Mouse (Mus musculus): ENCODE data around the gene AC131692.1. TPM values are rescaled to one million over a fixed set of nuclear protein-coding genes. Genes with fewer than 3 reads are reported as not detected.
"Not testable (repeated sequence)": the region's sequence is repeated elsewhere in the genome, so short reads cannot be mapped to it uniquely, and the experiment has no call there.

The AC131692.1 gene
- total RNA-seq, 2 experiments from 2014 or later: not detected

GRCm38 (mm10) chr19:6105586-6105985 is 11.4 kb downstream of the AC131692.1 start, which contains the start of gene Naaladl1:
Gene Naaladl1, plus strand, starts transcription at chr19:6105782.
- intact Hi-C loops (cut with DNase I): no loop called here
- DNase-seq (ENCODE audit: low spot score in 2 of 2): no peak

GRCm38 (mm10) chr19:6113116-6113515 is 18.9 kb downstream of the AC131692.1 start:
- no peak for DNase-seq (ENCODE audit: low spot score in 2 of 2)
- intact Hi-C loops (cut with DNase I): no loop called here

DNA sequence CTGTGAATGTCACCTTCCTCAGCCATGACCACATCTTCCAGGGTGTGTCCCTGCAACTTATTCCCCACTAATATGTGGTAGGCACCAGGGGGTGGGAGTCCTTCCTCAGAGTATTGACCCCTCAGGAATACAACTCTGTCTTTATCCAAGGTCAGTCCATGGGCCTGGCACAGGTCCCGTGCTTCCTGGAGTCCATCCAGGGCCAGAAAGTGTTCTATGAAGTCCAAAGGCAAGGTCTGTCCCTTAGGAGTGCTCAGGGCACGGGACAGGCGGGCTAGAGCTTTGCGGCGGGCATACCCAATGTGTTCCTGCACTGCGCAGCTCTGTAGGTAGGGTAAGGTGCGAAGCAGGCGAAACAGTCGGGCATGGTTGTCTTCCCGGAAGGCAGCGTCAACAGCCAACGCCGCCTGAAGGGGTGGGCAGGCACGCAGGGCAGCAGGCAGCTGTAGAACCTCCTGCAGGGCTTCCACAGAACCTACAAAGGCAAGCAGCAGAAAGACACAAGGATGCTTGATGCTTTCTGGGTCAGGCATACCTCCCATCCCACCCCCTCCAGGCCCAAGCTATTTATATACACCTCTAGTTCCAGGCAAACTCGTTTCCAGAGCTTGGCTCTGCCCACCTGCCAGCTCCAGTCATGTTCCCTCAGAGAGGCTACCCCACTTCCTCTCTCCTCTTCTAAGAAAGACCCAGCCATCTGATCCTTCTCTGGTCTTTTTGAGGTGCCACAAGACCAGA is 22.1 kb downstream of the AC131692.1 start:
- DNase-seq (ENCODE audit: low spot score in 2 of 2): peak in 1 of 2 experiments; percentile 22
- intact Hi-C loops (cut with DNase I): loop anchor here (5.0 kb wide), 1 partner anchor 39 kb away; the partner anchor contains the start of gene Vps51

DNA sequence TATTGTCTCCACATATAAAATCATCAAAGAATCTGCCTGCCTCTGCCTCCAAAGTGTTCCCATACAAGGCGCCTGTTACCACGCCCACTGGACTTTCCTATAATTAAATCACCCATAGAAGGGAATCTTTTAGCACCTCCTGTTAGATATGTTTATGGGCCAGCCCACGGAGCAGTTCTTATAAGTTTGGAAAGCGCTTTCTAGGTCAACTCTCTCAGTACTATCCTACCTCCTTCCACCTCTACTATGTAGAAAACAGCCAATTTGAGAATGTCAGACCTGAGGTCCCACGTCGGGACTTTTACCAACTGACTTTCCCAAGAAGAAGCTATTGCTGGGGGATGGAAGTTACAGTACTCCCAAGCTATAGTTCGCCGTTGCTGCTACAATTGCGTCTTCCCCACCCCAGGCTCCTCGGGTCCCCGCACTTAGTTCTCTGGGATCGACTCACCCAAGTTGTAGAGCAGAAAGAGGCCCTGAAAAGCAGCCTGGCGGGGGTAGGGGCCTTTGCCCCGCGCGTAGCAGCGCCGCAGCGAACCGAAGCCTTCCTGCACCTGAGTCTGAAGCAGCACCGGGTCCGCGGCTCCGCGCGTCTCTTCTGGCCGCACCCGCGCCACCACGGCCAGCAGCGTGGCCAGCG is 23.2 kb downstream of the AC131692.1 start:
- intact Hi-C loops (cut with DNase I): loop anchor here (5.0 kb wide), 1 partner anchor 40 kb away; the partner anchor contains the start of gene Vps51
- no peak for DNase-seq (ENCODE audit: low spot score in 2 of 2)

DNA sequence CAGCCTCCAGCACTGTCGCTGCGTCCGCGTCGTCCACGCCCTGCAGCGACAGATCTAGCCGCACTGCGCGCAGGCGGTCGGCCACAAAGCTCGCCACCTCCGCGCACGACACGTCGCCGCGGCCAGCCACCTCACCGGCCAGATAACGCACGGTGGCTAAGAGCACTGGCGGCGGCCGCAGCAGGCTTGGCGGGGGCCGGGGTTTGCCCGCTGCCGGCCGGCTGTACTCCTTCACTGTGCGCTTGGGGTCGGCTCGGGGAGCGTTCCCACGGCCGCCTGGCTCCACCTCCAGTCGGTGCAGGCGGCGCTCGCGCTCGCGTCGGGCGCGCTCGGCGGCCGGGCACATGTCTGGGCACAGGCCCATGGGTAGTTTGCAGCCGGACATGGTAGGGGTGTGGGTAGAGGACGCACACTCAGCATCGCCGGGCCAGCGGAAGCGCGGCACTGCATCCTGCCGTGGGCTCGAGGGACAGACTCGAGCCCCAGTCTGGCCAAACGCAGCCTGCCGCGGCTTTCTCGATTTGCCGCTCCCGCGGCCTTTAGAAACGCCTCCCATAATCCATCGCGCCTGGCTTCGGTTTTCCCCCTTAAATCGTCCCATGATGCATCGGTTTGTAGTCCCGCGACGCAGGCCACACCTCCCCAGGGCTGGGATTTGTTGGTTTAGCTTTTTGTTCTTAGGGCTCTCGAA is 23.9 kb downstream of the AC131692.1 start, which contains the start of gene Sac3d1:
Gene Sac3d1 (minus strand): TSS at position 665 of the 691 bp plus-strand sequence.
- peak; percentile 91 to 92 for DNase-seq (ENCODE audit: low spot score in 2 of 2)
- intact Hi-C loops (cut with DNase I): loop anchor here (5.0 kb wide), 1 partner anchor 41 kb away; the partner anchor contains the start of gene Vps51

DNA sequence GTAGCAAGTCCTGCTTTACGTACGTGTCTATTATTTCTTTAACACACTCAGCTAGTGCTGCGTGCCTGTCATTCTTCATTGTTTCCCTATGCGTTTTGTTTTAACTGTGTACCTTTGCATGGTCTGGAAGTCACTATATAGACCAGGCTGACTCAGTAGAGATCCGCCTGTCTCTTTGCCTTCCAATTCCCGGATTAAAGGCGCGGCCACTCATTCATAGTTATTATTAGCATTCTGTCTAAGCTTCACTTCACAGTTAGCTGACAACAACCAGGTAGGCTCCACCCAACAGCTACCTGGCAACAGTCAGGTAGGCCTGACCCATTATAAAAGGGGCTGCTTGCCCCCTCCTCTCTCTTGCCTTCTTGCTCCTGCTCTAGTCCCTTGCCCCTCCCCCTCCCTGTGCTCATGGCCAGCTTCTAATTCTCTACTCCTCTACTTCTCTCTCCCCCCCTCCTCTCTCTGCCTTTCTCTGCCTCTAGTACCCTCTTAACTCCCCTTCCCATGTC is 24.5 kb downstream of the AC131692.1 start:
- intact Hi-C loops (cut with DNase I): loop anchor here (5.0 kb wide), 1 partner anchor 41 kb away; the partner anchor contains the start of gene Vps51
- no peak for DNase-seq (ENCODE audit: low spot score in 2 of 2)

GRCm38 (mm10) chr19:6121761-6122160 is 27.5 kb downstream of the AC131692.1 start:
- DNase-seq (ENCODE audit: low spot score in 2 of 2): no peak
- intact Hi-C loops (cut with DNase I): no loop called here

DNA sequence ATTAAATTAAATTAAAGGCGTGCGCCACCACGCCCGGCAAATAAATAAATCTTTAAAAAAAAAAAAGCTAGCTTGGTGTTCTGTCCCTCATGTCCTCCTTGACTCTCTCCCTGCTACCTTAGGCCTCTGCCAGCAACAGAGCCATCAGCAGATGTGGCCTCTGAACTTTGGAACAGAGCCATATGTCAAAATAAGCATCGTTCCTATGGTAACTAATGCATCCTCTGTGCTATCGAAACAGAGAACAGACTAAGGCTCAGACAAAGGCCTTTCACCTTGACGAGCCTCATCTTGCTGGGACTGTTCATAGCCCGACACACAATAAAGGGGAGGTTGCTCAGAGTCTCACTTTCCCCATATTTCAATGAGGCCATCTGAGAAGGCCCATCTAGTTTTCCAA is 29.1 kb downstream of the AC131692.1 start:
- DNase-seq (ENCODE audit: low spot score in 2 of 2): no peak
- intact Hi-C loops (cut with DNase I): no loop called here

- intact Hi-C loops (cut with DNase I): loop anchor here (5.0 kb wide), 1 partner anchor 117 kb away; the partner anchor contains the start of gene Atg2a
- DNase-seq (ENCODE audit: low spot score in 2 of 2): no peak
These were observed 30.7 kb downstream of the AC131692.1 start for GRCm38 (mm10) chr19:6124898-6125297.

- intact Hi-C loops (cut with DNase I): loop anchor here (5.0 kb wide), 1 partner anchor 116 kb away; the partner anchor contains the start of gene Atg2a
These were observed 32.1 kb downstream of the AC131692.1 start for GRCm38 (mm10) chr19:6126289-6126688.

GRCm38 (mm10) chr19:6126789-6127580 is 32.8 kb downstream of the AC131692.1 start:
- DNase-seq (ENCODE audit: low spot score in 2 of 2): no peak
- intact Hi-C loops (cut with DNase I): loop anchor here (5.0 kb wide), 1 partner anchor 115 kb away; the partner anchor contains the start of gene Atg2a

More at GRCm38 (mm10) chr19:6126289-6126688, 32.1 kb downstream of the AC131692.1 start:
- DNase-seq (ENCODE audit: low spot score in 2 of 2): no peak

DNA sequence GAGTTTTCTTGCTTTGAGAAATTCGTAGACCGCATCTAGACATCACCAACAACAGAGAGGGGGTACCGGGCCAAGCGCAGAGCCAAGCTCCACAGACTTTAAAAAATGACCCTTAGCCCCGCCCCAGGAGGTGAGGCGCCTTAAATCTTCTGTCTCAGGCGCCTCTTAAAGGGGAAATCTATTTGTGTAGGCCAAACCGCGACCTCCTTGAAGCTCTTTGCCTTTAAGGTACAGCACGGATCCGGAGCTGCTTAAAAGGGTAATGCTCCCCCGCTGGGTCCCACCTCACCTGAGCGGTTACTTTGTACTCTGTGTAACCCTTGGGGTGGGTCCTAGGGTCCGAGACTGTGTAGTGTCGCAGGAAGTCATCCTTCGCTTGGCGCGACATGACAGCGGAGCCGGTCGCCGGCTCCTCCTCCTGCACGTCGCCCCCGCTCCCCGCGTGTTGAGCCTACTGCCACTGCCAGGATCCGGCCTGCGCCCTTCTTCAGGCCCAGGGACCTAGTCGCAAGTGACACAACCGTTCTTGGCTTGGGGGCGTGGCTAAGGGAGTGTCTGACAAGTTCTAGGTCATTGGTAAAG is 33.6 kb downstream of the AC131692.1 start, which contains the start of gene Snx15:
Gene Snx15 (minus strand): TSS at position 545 of the 582 bp plus-strand sequence.
- DNase-seq (ENCODE audit: low spot score in 2 of 2): peak; percentile 95
- intact Hi-C loops (cut with DNase I): loop anchor here (5.0 kb wide), 1 partner anchor 114 kb away; the partner anchor contains the start of gene Atg2a

DNA sequence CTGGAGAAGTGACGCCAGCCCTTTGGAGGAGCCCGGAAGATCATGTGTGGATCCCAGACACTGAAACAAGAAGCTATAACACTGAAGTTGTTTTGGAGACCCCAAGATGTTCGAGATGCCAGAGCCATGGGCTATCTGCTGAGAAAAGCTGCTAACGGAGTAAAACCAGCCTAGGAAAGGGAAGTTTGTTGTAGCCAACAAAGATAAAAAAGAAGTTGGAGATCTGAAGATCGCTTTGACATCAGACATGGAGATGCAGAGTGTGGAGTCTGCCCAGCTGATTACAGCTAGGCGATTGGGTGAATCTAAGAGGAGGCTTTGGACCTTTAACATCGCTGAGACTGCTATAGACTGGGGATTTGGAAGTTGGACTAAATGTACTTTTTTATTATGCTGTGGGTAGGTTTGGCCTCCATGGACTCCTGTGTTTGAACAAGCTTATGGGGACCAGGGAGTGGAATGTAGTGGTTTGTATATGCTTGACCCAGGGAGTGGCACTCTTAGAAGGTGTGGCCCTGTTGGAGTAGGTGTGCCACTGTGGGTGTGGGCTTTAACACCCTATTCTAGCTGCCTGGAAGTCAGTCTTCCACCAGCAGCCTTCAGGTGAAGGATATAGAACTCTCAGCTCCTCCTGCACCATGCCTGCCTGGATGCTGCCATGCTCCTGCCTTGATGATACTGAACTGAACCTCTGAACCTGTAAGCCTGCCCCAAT is 36.4 kb downstream of the AC131692.1 start:
- DNase-seq (ENCODE audit: low spot score in 2 of 2); intact Hi-C loops (cut with DNase I): not testable (repeated sequence)

GRCm38 (mm10) chr19:6132171-6132827 is 38.1 kb downstream of the AC131692.1 start:
- intact Hi-C loops (cut with DNase I): no loop called here
- no peak for DNase-seq (ENCODE audit: low spot score in 2 of 2)

- DNase-seq (ENCODE audit: low spot score in 2 of 2); intact Hi-C loops (cut with DNase I): not testable (repeated sequence)
These were observed 39.0 kb downstream of the AC131692.1 start for GRCm38 (mm10) chr19:6133197-6133596.

DNA sequence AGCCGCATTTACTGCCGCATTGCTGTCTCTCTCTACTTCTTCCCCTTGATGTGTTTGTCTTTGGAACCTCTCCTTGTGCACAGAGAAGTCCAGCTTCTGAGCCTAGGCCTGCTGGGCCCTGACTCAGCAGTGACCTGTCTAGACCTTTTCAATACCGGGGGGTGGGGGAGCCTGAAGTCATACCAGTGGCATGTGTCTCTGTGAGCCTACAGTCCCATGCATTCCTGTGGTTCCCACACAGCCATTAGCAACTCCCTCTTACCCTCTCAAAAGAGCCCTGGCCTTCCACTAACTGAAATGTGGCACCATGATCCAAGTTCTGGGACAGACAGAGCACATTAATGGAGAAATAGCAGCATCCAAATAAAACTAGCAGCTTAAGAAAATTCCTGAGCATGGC is 42.2 kb downstream of the AC131692.1 start:
- DNase-seq (ENCODE audit: low spot score in 2 of 2): no peak
- intact Hi-C loops (cut with DNase I): no loop called here

DNA sequence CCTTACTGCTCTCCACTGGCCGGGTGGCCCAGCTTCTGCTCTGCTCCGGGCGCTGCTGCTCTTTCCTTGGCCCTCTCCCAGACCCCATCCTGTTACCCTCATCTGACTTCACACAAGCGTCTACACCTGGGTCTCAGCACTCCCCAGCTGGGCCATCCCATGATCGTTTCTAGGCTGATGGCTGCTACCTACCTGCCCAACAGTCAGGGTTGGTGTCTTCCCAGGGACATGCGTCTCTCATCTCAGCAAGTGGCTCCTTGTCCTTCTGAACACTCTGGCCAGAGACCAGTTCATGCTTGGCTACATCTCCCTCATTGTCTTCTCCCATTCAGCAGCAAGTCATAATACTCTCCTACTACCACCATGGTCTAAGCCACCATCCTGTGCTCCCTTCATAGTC is 45.5 kb downstream of the AC131692.1 start:
- intact Hi-C loops (cut with DNase I): loop anchor here (5.0 kb wide), 1 partner anchor 193 kb away; the partner anchor contains the start of gene Men1
- DNase-seq (ENCODE audit: low spot score in 2 of 2): no peak
